ENCODE assay signal across 36 mouse cellular contexts in the genomic region with DNA sequence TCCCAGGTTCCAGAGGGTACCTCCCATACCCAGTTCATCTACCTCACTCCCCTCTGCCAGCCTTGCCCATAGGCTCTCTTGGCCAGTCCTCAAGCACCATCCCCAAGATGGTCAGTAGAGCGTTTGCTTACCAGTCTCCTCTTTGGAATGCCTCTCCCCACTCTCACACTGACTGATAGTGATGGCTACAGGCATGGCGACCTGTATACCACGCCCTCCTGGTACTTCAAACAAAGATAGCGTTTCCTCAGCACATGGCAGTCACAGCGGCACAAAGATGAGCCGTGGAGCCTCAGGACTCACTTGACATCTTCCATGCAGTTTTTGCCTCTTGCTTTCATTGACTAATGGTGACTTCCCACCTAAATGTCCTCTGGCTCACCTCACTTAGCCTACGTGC. TPM values are rescaled to one million over a fixed set of nuclear protein-coding genes. Genes with fewer than 3 reads are reported as not detected.
A peak's percentile ranks its signal among the peaks of the same experiment; 100 is the strongest.
DNase-seq lines count a peak whose midpoint lies in the region; ATAC-seq and TF ChIP-seq lines count a peak whose summit lies in the region.
"Had no signal": no experiment of that assay in that cellular context is flagged by ENCODE, and none has a peak within 500 bp of the region (broad histone marks: within the 10 kb centered on the region; RNA-seq: fewer than 3 reads in every experiment).

No protein-coding gene starts in this region.

- no peaks in the 10 kb centered on the region for H3K27me3 ChIP-seq in stomach, embryonic 15.5 days (replicated peaks)
- H3K27me3 ChIP-seq in stomach, postnatal 0 days (ENCODE audit: control insufficient read depth, insufficient read depth, low read length) = no peaks in the 10 kb centered on the region
- H3K27me3 ChIP-seq in liver, embryonic 12.5 days (replicated peaks) = no peaks in the 10 kb centered on the region
- no peaks in the 10 kb centered on the region for H3K27me3 ChIP-seq in liver, embryonic 15.5 days
- H3K27me3 ChIP-seq in forebrain, embryonic 13.5 days = no peaks in the 10 kb centered on the region
- H3K27me3 ChIP-seq: embryonic facial prominence, embryonic 12.5 days; embryonic facial prominence, embryonic 15.5 days; heart, embryonic 13.5 days; hindbrain, embryonic 12.5 days; hindbrain, embryonic 15.5 days; Patski had no signal

- no peaks in the 10 kb centered on the region for H3K4me1 ChIP-seq in stomach, embryonic 15.5 days
- peaks cover 2% of the 10 kb centered on the region; the same call in 1 of the 2 replicates for H3K4me1 ChIP-seq in stomach, postnatal 0 days (replicated peaks; ENCODE audit: control insufficient read depth, insufficient read depth)
- H3K4me1 ChIP-seq in liver, embryonic 12.5 days = peaks cover 96% of the 10 kb centered on the region
- H3K4me1 ChIP-seq in liver, embryonic 15.5 days (replicated peaks) = peaks cover 96% of the 10 kb centered on the region
- H3K4me1 ChIP-seq in forebrain, embryonic 13.5 days = no peaks in the 10 kb centered on the region
- H3K4me1 ChIP-seq: embryonic facial prominence, embryonic 12.5 days; forebrain, embryonic 10.5 days; hindbrain, embryonic 12.5 days; hindbrain, embryonic 15.5 days had no signal

- H3K4me3 ChIP-seq in stomach, embryonic 15.5 days (replicated peaks) = no peak overlapping the region
- no peak overlapping the region for H3K4me3 ChIP-seq in stomach, postnatal 0 days (ENCODE audit: low read depth, low read length)
- no peak overlapping the region for H3K4me3 ChIP-seq in liver, embryonic 12.5 days
- no peak overlapping the region; the same call in 1 of the 2 replicates for H3K4me3 ChIP-seq in liver, embryonic 15.5 days (replicated peaks)
- no peak overlapping the region for H3K4me3 ChIP-seq in forebrain, embryonic 13.5 days
- H3K4me3 ChIP-seq: embryonic facial prominence, embryonic 12.5 days; embryonic facial prominence, embryonic 15.5 days; erythroblast, embryonic 14.5 days; forebrain, embryonic 10.5 days; heart, adult 2 months; heart, embryonic 10.5 days; heart, embryonic 13.5 days; hindbrain, embryonic 12.5 days; hindbrain, embryonic 15.5 days had no signal

- TF ChIP-seq EP300 in stomach, postnatal 0 days (optimal IDR thresholded peaks at IDR 0.05) = no peak

- peaks cover 41% of the 10 kb centered on the region for H3K36me3 ChIP-seq in stomach, embryonic 15.5 days
- H3K36me3 ChIP-seq in stomach, postnatal 0 days (ENCODE audit: control insufficient read depth, insufficient read depth, low read length) = peaks cover 31% of the 10 kb centered on the region
- peaks cover 92% of the 10 kb centered on the region for H3K36me3 ChIP-seq in liver, embryonic 12.5 days
- peaks cover 84% of the 10 kb centered on the region for H3K36me3 ChIP-seq in liver, embryonic 15.5 days (replicated peaks)
- peaks cover 89% of the 10 kb centered on the region for H3K36me3 ChIP-seq in forebrain, embryonic 13.5 days (ENCODE audit: poor library complexity, severe bottlenecking)

- ATAC-seq in stomach, embryonic 15.5 days (ENCODE audit: insufficient read depth, low FRiP score, low read depth) = peak; percentile 47; the same call in 1 of the 2 replicates
- ATAC-seq in stomach, postnatal 0 days (ENCODE audit: low FRiP score, low TSS enrichment) = no peak
- ATAC-seq in liver, embryonic 12.5 days = peak; percentile 79
- ATAC-seq in liver, embryonic 15.5 days (ENCODE audit: insufficient read depth) = peak; percentile 72
- peak; percentile 29; the same call in 1 of the 2 replicates for ATAC-seq in megakaryocyte-erythroid progenitor cell, adult 5-6 weeks (replicated peaks; ENCODE audit: low FRiP score, low TSS enrichment, poor library complexity, severe bottlenecking)
- ATAC-seq in forebrain, embryonic 13.5 days = no peak
- ATAC-seq: forebrain, embryonic 14.5 days; forebrain, postnatal 0 days; Patski had no signal

- no peak for TF ChIP-seq CTCF in stomach, postnatal 0 days (IDR thresholded peaks at IDR 0.05; ENCODE audit: low read depth)

- no peak overlapping the region for H3K9ac ChIP-seq in stomach, embryonic 15.5 days
- no peak overlapping the region for H3K9ac ChIP-seq in stomach, postnatal 0 days (ENCODE audit: low read length)
- H3K9ac ChIP-seq in liver, embryonic 12.5 days = peak overlapping the region; percentile 70
- H3K9ac ChIP-seq in liver, embryonic 15.5 days = no peak overlapping the region
- no peak overlapping the region for H3K9ac ChIP-seq in forebrain, embryonic 13.5 days
- H3K9ac ChIP-seq: embryonic facial prominence, embryonic 12.5 days; embryonic facial prominence, embryonic 15.5 days; forebrain, postnatal 0 days; heart, embryonic 13.5 days; hindbrain, embryonic 12.5 days; hindbrain, embryonic 15.5 days had no signal

- H3K4me2 ChIP-seq in stomach, embryonic 15.5 days = no peak overlapping the region
- H3K4me2 ChIP-seq in stomach, postnatal 0 days (replicated peaks; ENCODE audit: low read depth) = no peak overlapping the region
- H3K4me2 ChIP-seq in liver, embryonic 12.5 days = peak overlapping the region; percentile 66
- H3K4me2 ChIP-seq in liver, embryonic 15.5 days = peak overlapping the region; percentile 65
- H3K4me2 ChIP-seq in forebrain, embryonic 13.5 days = no peak overlapping the region
- H3K4me2 ChIP-seq: embryonic facial prominence, embryonic 12.5 days; embryonic facial prominence, embryonic 15.5 days; heart, embryonic 13.5 days; hindbrain, embryonic 12.5 days; hindbrain, embryonic 15.5 days had no signal

- WGBS in stomach, embryonic 15.5 days = 83% methylated on average over 7 of the region's 7 CpGs
- 77% methylated on average over 7 of the region's 7 CpGs for WGBS in stomach, postnatal 0 days
- 51% methylated on average over 7 of the region's 7 CpGs for WGBS in liver, embryonic 12.5 days (ENCODE audit: insufficient replicate concordance)
- 47% methylated on average over 7 of the region's 7 CpGs for WGBS in liver, embryonic 15.5 days (ENCODE audit: insufficient replicate concordance)
- 93% methylated on average over 7 of the region's 7 CpGs for WGBS in forebrain, embryonic 13.5 days

- no peak overlapping the region for H3K27ac ChIP-seq in stomach, embryonic 15.5 days
- no peak overlapping the region for H3K27ac ChIP-seq in stomach, postnatal 0 days (replicated peaks)
- peak overlapping the region; percentile 96 for H3K27ac ChIP-seq in liver, embryonic 12.5 days
- peak overlapping the region; percentile 88 for H3K27ac ChIP-seq in liver, embryonic 15.5 days (replicated peaks)
- H3K27ac ChIP-seq in forebrain, embryonic 13.5 days = no peak overlapping the region
- H3K27ac ChIP-seq: embryonic facial prominence, embryonic 12.5 days; embryonic facial prominence, embryonic 15.5 days; forebrain, embryonic 10.5 days; heart, adult 2 months; heart, embryonic 10.5 days; heart, embryonic 13.5 days; hindbrain, embryonic 12.5 days; hindbrain, embryonic 15.5 days had no signal

- H3K9me3 ChIP-seq in stomach, embryonic 15.5 days = no peaks in the 10 kb centered on the region
- no peaks in the 10 kb centered on the region for H3K9me3 ChIP-seq in stomach, postnatal 0 days (ENCODE audit: control insufficient read depth, low read length)
- no peaks in the 10 kb centered on the region for H3K9me3 ChIP-seq in liver, embryonic 12.5 days (replicated peaks)
- H3K9me3 ChIP-seq in liver, embryonic 15.5 days (replicated peaks) = no peaks in the 10 kb centered on the region
- H3K9me3 ChIP-seq in forebrain, embryonic 13.5 days (replicated peaks) = no peaks in the 10 kb centered on the region
- H3K9me3 ChIP-seq: embryonic facial prominence, embryonic 12.5 days; embryonic facial prominence, embryonic 15.5 days; forebrain, embryonic 10.5 days; heart, embryonic 10.5 days; heart, embryonic 13.5 days; hindbrain, embryonic 12.5 days; hindbrain, embryonic 15.5 days had no signal

- DNase-seq in stomach, postnatal 0 days (ENCODE audit: low spot score) = no peak
- no peak for DNase-seq in kidney, adult 9 months
- no peak for DNase-seq in ovary, postnatal 14 days (ENCODE audit: low spot score)
- DNase-seq: adrenal gland, adult 2 months; adrenal gland, postnatal 14 days; cerebellum, adult 11 months; cerebellum, adult 2 months; cerebellum, adult 9-11 months; cerebellum, postnatal 25 days; forebrain, postnatal 0 days; gastrocnemius, postnatal 10 days; gastrocnemius, postnatal 36 days; heart, adult 2 months; heart, postnatal 14 days; heart, postnatal 4 days had no signal

RNA-seq across cellular contexts. Expression of a gene that starts 16.0 kb away (rescaled TPM):
- polyA plus RNA-seq in stomach, embryonic 15.5 days (2015; fragmentation: Nextera tagmentation; extraction: Ambion mirVana) = 5.7 and 8.2 TPM in 2 replicates
- 7.3 and 7.4 TPM in 2 replicates for polyA plus RNA-seq in stomach, postnatal 0 days (2015; fragmentation: Nextera tagmentation; extraction: Ambion mirVana)
- 6.4 and 7.5 TPM in 2 replicates for polyA plus RNA-seq in liver, embryonic 12.5 days (2016; fragmentation: Nextera tagmentation; extraction: Ambion mirVana)
- polyA plus RNA-seq in liver, embryonic 15.5 days (2015; fragmentation: Nextera tagmentation; extraction: Ambion mirVana) = 5.2 and 5.3 TPM in 2 replicates
- total RNA-seq in megakaryocyte-erythroid progenitor cell, adult 5-6 weeks (2014; fragmentation: Nextera tagmentation) = not detected in 2 replicates
- total RNA-seq in megakaryocyte-erythroid progenitor cell, adult 5-6 weeks (2017) = not detected in 2 replicates
- polyA plus RNA-seq in forebrain, embryonic 13.5 days (2015; fragmentation: Nextera tagmentation; extraction: Ambion mirVana) = 50.1 and 62.2 TPM in 2 replicates
- total RNA-seq: common myeloid progenitor, adult 5-6 weeks; granulocyte monocyte progenitor cell, adult 5-6 weeks had no signal

RNA-seq across cellular contexts. Expression of a gene that starts 36.0 kb away (rescaled TPM):
- polyA plus RNA-seq in stomach, embryonic 15.5 days (2015; fragmentation: Nextera tagmentation; extraction: Ambion mirVana) = 41.6 and 50.2 TPM in 2 replicates
- 29.3 and 31.2 TPM in 2 replicates for polyA plus RNA-seq in stomach, postnatal 0 days (2015; fragmentation: Nextera tagmentation; extraction: Ambion mirVana)
- polyA plus RNA-seq in liver, embryonic 12.5 days (2016; fragmentation: Nextera tagmentation; extraction: Ambion mirVana) = 69.3 TPM in 2 replicates
- polyA plus RNA-seq in liver, embryonic 15.5 days (2015; fragmentation: Nextera tagmentation; extraction: Ambion mirVana) = 31.0 and 33.3 TPM in 2 replicates
- 113 and 130 TPM in 2 replicates for total RNA-seq in megakaryocyte-erythroid progenitor cell, adult 5-6 weeks (2014; fragmentation: Nextera tagmentation)
- 27.5 and 51.5 TPM in 2 replicates for total RNA-seq in megakaryocyte-erythroid progenitor cell, adult 5-6 weeks (2017)
- polyA plus RNA-seq in forebrain, embryonic 13.5 days (2015; fragmentation: Nextera tagmentation; extraction: Ambion mirVana) = 32.1 and 36.5 TPM in 2 replicates

RNA-seq across cellular contexts. Expression of a gene that starts 43.2 kb away (rescaled TPM):
- polyA plus RNA-seq in stomach, embryonic 15.5 days (2015; fragmentation: Nextera tagmentation; extraction: Ambion mirVana) = 75.4 and 76.3 TPM in 2 replicates
- 45.7 and 45.9 TPM in 2 replicates for polyA plus RNA-seq in stomach, postnatal 0 days (2015; fragmentation: Nextera tagmentation; extraction: Ambion mirVana)
- 57.9 and 60.0 TPM in 2 replicates for polyA plus RNA-seq in liver, embryonic 12.5 days (2016; fragmentation: Nextera tagmentation; extraction: Ambion mirVana)
- 40.1 and 43.9 TPM in 2 replicates for polyA plus RNA-seq in liver, embryonic 15.5 days (2015; fragmentation: Nextera tagmentation; extraction: Ambion mirVana)
- total RNA-seq in megakaryocyte-erythroid progenitor cell, adult 5-6 weeks (2014; fragmentation: Nextera tagmentation) = 45.8 and 55.6 TPM in 2 replicates
- total RNA-seq in megakaryocyte-erythroid progenitor cell, adult 5-6 weeks (2017) = 26.8 and 32.7 TPM in 2 replicates
- polyA plus RNA-seq in forebrain, embryonic 13.5 days (2015; fragmentation: Nextera tagmentation; extraction: Ambion mirVana) = 82.2 and 90.5 TPM in 2 replicates

RNA-seq across cellular contexts. Expression of a gene that starts 48.6 kb away (rescaled TPM):
- not detected in 2 replicates for polyA plus RNA-seq in stomach, embryonic 15.5 days (2015; fragmentation: Nextera tagmentation; extraction: Ambion mirVana)
- polyA plus RNA-seq in stomach, postnatal 0 days (2015; fragmentation: Nextera tagmentation; extraction: Ambion mirVana) = 2.6 and 5.3 TPM in 2 replicates
- not detected in 2 replicates for polyA plus RNA-seq in liver, embryonic 12.5 days (2016; fragmentation: Nextera tagmentation; extraction: Ambion mirVana)
- polyA plus RNA-seq in liver, embryonic 15.5 days (2015; fragmentation: Nextera tagmentation; extraction: Ambion mirVana) = not detected in 2 replicates
- not detected in 2 replicates for total RNA-seq in megakaryocyte-erythroid progenitor cell, adult 5-6 weeks (2014; fragmentation: Nextera tagmentation)
- total RNA-seq in megakaryocyte-erythroid progenitor cell, adult 5-6 weeks (2017) = not detected in 2 replicates
- polyA plus RNA-seq in forebrain, embryonic 13.5 days (2015; fragmentation: Nextera tagmentation; extraction: Ambion mirVana) = not detected in 2 replicates
- total RNA-seq: adrenal gland, adult 2 months; adrenal gland, postnatal 14 days; adrenal gland, postnatal 4 days; common myeloid progenitor, adult 5-6 weeks; ES-E14; forebrain, postnatal 0 days; gastrocnemius, postnatal 10 days; gastrocnemius, postnatal 36 days; granulocyte monocyte progenitor cell, adult 5-6 weeks; heart, adult 2 months; heart, postnatal 14 days; heart, postnatal 4 days had no signal
- polyA plus RNA-seq: adrenal gland, adult 2 months; cerebellum, adult 2 months; embryonic facial prominence, embryonic 12.5 days; embryonic facial prominence, embryonic 15.5 days; erythroblast, embryonic 14.5 days; forebrain, embryonic 10.5 days; forebrain, embryonic 14.5 days; forebrain, postnatal 0 days; frontal cortex, adult 2 months; heart, adult 2 months; heart, embryonic 10.5 days; heart, embryonic 13.5 days; heart, embryonic 16.5 days; hindbrain, embryonic 12.5 days; hindbrain, embryonic 15.5 days; Patski had no signal

Comparison
In these comparisons a context has a peak if more than half of its experiments do, and no peak if none do; other contexts are left out.
1. ATAC-seq: peak in stomach, embryonic 15.5 days (single experiment), liver, embryonic 12.5 days (single experiment), liver, embryonic 15.5 days (single experiment) and megakaryocyte-erythroid progenitor cell, adult 5-6 weeks (single experiment); none in stomach, postnatal 0 days (single experiment) and forebrain, embryonic 13.5 days (single experiment).
2. H3K27ac ChIP-seq: peak in liver, embryonic 12.5 days (single experiment) and liver, embryonic 15.5 days (single experiment); none in stomach, embryonic 15.5 days (single experiment), stomach, postnatal 0 days (single experiment) and forebrain, embryonic 13.5 days (single experiment).
3. H3K4me2 ChIP-seq: peak in liver, embryonic 12.5 days (single experiment) and liver, embryonic 15.5 days (single experiment); none in stomach, embryonic 15.5 days (single experiment), stomach, postnatal 0 days (single experiment) and forebrain, embryonic 13.5 days (single experiment).